Mouse (Mus musculus) lung, adult 18-20 months (tissue): ENCODE results near the gene Doxl2.
"Not testable (repeated sequence)": the region's sequence is repeated elsewhere in the genome, so short reads cannot be mapped to it uniquely, and the experiment has no call there.

ENCODE experiments used
- DNase-seq, 2 experiments: peaks; one replicate each; pipeline ENCODE4 v3.0.0; 2022; ENCODE audit warnings: mixed read lengths in 2 of 2

The Doxl2 gene

GRCm38 (mm10) chr6:48974663-48975062 lies at the start of gene Doxl2:
Doxl2 (plus strand) TSS chr6:48974963.
- DNase-seq = no peak

- DNase-seq = no peak
Observed at GRCm38 (mm10) chr6:48929595-48929994, 45.2 kb upstream of the Doxl2 start, which contains the start of gene 1600015I10Rik. 1600015I10Rik (plus strand) TSS chr6:48929895.

GRCm38 (mm10) chr6:48949596-48949995 lies 25.2 kb upstream of the Doxl2 start:
- no peak for DNase-seq

GRCm38 (mm10) chr6:48950676-48951075 lies 24.1 kb upstream of the Doxl2 start:
- DNase-seq = no peak

GRCm38 (mm10) chr6:48951630-48952029 lies 23.1 kb upstream of the Doxl2 start:
- DNase-seq = no peak

DNA sequence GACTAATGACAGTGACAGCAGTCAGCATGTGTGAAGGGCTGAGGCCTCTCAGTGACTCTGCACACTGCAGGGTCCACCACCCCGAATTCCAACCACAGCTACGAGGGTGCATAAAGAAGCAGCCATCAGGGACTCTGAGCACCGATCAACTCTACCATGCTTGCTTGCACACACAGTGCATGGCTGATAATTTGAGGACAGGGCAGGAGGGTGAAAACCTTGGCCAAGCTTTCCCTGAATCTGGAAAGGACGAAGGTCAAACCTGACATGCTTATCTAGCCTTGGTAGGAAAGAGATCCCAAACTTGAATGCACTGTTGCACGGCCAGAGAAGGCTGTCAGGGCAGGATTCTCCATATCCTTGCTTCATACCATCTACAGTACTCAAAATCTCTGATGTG lies 21.5 kb upstream of the Doxl2 start:
- no peak for DNase-seq

DNA sequence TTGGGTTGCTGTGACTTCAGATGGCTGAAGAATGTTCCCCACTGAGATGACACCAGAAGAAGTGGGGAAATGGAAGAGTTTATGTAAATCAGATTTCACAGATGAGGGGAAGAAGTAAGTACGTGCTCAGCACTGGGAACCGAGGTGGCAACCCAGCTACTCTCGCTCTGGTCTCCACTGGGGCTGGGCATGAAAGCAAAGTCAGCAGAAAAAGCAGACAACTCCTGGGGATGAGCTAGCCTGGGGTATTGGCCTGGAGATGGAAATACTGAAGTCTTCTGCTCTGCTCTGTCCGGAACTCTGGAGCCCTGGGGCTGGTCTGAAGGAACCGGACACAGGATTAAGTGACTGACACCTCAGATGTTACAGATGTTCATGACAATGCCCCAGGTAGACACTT lies 20.6 kb upstream of the Doxl2 start:
- DNase-seq = no peak

DNA sequence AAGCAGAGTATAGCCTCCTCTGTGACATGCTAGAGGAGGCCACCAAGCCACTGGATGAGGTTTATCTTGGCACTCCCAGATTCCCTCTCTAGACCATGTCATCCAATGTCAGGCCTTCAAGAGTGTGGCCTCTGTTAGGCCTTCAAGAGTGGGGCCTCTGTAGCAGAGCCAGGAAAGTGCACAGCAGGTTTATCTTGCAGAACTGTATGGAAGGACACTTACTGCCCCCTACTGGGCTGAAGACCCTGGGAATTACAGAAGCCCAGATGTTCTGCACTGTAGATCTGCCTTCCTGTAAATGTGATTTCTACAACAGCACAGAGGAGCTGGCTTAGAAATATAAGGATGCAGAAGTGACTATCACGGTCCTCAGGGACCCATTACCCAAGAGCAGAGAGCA lies 19.8 kb upstream of the Doxl2 start:
- DNase-seq = peak; percentile 20 to 48

- no peak for DNase-seq
Observed at GRCm38 (mm10) chr6:48956785-48957184, 18.0 kb upstream of the Doxl2 start.

- no peak for DNase-seq
Observed at GRCm38 (mm10) chr6:48958053-48958452, 16.7 kb upstream of the Doxl2 start.

GRCm38 (mm10) chr6:48959151-48959550 lies 15.6 kb upstream of the Doxl2 start:
- not testable (repeated sequence) for DNase-seq

- not testable (repeated sequence) for DNase-seq
Observed at GRCm38 (mm10) chr6:48966696-48967095, 8.1 kb upstream of the Doxl2 start.

DNA sequence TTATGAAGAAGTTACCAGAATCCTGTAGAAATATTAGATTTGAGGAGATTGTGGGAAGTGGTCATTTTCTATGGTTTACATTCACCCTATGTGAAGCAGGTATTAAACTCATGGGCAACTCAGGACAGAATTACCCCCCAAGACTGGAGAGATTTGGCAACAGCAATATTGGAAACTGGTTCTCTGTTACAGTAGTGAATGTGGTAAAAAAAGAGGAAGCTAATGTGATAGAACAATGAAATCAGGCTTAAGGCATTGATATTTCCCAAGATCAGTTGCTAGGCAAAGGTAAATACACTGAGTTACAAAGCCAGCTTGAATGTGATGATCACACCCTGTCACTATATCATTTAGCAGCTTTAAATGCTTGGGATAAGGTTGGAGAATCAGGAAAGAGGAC lies 6.9 kb upstream of the Doxl2 start:
- no peak for DNase-seq

DNA sequence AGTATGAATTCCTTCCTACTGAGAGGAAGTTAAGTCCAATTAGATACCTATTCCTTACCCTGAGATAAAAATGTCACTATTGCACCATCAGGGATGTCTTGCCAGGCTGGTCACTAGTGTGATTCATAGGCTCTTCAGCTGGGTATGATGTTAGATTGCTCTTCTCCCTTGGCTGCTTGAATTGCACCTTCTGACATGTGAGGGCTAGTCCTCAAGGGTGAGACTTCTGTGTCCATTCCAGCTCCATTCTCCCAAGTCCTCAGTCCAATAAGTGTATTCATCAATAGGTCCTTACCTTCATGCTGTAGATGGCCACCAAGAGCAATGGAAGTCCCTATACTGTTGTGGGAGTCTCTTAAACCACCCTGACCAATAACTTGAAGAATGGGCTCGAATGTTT lies 4.9 kb downstream of the Doxl2 start:
- no peak for DNase-seq

GRCm38 (mm10) chr6:48982305-48982704 lies 7.5 kb downstream of the Doxl2 start:
- no peak for DNase-seq

DNA sequence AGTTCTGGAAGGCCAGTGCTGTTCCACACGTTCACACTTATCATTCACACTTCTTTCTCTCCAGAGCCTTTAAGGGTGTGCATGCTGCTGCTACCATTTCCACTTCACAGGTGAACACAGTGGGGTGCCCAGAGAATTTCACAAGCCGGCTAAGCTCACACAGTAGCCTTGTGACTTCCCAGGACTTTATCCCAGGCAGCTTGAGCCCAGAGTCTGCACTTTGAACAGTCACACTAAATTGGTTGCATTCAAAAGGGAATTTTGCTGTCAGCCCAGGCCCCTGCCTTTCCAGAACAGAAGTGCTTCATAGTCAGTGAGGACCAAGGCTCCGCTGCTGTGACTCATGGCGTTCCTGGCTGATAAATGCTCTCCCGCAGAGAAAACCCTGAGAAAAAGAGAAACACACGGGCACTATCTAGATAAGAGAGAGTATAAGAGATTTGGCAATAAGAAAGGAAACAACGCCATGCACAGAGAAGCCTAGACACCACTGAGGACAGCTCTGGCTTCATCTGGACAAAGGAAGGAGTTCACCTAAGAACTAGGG lies 11.8 kb downstream of the Doxl2 start, which contains the start of gene Svs1:
Gene Svs1, plus strand, starts transcription at position 418 of the 547 bp plus-strand sequence.
- no peak for DNase-seq

DNA sequence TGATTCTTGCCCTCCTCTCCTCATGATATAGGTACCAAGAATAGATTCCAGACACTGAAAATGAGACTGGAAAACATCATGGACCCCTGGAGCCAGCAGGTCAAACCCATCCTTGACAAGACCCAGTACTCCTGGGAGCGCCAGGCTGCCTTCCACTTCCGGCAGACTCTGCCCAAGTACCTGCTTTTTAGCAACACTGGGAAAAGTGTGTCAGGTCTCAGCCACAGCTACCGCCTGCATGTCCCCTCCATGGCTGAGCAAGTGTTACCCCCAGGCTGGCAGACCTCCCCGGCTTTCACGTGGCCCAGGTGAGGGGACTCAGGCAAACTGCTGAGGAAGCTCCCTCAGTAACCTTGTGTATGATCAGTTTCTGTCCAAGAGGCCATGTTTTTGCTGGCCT lies 15.2 kb downstream of the Doxl2 start:
- no peak for DNase-seq

DNA sequence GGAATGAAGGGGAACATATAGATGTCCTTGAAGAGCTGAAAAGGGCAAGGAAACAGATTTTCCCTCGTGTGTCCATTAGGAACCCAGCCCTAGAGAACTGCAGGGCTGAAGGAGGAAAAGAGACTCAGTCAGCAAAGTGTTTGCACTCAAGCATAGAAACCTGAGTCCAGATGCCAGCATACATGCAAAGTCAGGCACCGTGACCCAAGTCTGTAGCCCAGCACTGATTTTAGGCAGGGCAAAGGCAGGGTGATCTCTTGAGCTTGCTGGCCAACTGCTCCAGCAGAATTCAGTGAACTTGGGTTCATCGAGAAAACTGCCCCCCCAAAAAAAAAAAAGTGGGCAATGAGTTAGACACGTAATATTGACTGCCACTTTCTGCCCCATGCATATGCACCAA lies 17.2 kb downstream of the Doxl2 start:
- DNase-seq = no peak

- DNase-seq = no peak
Observed at GRCm38 (mm10) chr6:48998186-48998585, 23.4 kb downstream of the Doxl2 start.

- DNase-seq = no peak
Observed at GRCm38 (mm10) chr6:48998796-48999195, 24.0 kb downstream of the Doxl2 start.

- DNase-seq = no peak
Observed at GRCm38 (mm10) chr6:49003381-49003780, 28.6 kb downstream of the Doxl2 start.

DNA sequence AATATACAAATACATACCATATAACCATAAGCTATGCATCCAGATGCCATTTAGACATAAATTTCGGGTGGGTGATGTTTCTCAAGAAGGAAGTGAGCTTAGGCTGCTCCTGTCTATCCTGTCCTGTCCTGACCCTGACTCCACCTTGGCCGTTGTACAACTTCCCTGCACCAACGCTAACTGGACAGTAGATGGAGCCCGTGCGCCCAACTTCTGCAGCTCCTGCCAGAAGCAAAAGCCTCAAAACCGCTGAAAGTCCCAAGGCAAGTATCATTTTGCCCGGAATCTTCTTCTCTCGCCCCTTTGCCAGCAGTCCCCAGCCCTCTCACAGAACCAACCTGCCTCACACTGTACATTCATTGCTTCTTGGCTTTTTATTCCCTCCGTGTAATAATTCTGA lies 33.2 kb downstream of the Doxl2 start:
- peak; percentile 35 to 55 for DNase-seq

DNA sequence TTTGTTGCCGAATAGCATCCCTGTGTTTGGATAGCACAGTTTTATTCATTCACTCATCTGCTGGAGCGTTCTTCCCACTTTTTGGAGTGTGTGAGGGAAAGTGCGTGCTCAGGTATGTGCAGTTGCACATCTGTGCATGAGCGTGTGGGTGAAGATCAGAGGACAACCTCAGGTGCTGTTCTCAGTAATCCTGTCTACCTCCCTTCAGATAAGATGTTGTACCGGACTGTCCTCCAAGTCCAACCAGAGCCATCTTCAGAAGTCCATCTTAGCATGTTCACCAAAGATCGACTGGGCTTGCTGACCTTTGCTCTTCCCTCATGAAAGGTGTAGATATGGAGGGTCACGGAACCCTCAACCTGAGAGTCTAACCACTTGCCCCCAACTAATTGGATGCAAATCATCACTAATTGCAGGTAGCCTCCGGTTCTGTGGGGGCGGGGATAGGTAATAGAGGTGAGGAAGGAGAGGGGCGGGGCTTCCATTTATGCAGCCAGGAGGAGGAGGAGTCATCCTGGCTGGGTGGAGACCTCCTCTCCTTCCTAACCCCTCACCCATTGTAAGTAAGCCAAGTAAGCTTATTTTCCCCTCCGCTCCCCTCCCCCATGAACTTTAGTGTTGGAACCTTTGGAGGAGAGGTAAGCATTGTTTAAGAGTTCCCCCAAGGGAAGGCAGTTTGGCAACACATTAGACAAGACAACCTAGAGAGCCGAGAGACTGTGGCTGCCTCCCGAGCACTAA lies 33.8 kb downstream of the Doxl2 start:
- DNase-seq = no peak

DNA sequence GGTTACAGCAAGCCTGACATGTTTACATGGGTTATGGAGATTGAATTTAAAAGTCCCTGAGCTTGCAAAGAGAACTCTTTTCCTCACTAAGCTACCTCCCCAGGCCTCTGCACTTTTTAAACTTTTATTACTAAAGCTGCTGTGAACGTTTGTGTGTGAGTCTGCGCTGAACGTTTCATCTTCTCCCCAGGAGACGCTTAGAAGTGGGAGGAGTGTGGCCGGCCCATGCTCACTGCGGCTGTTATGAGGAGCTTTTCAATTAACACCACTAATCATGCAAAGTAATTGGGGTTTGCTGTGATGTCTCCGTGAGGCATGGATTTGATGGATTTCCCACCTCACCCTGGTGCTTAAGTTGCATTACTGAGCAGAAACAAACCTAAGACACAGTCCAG lies 34.4 kb downstream of the Doxl2 start:
- DNase-seq = no peak

GRCm38 (mm10) chr6:49009665-49010064 lies 34.9 kb downstream of the Doxl2 start:
- no peak for DNase-seq
